Mouse (Mus musculus) myocyte (in vitro differentiated cells): ENCODE results near the gene 1110032A03Rik. TPM values are rescaled to one million over a fixed set of nuclear protein-coding genes. Genes with fewer than 3 reads are reported as not detected.

Source experiments
- H3K27me3 ChIP-seq: one replicate; pipeline ENCODE4 v1.6.1; 2011; ENCODE audit not compliant: control insufficient read depth, insufficient read depth, insufficient read length
- H3K36me3 ChIP-seq: one replicate; pipeline ENCODE4 v1.6.1; 2011; ENCODE audit not compliant: control insufficient read depth, insufficient read depth
- H3K4me2 ChIP-seq: one replicate; pipeline ENCODE4 v1.6.1; 2011; ENCODE audit warnings: low read depth, control low read depth
- H3K4me3 ChIP-seq: one replicate; pipeline ENCODE4 v1.5.1; 2011; ENCODE audit warnings: mild to moderate bottlenecking, control low read depth, moderate library complexity
- H3K79me2 ChIP-seq: one replicate; pipeline ENCODE4 v1.6.1; 2011; ENCODE audit not compliant: control insufficient read depth, insufficient read depth
- H3ac ChIP-seq: one replicate; pipeline ENCODE4 v1.6.1; 2011; ENCODE audit not compliant: control insufficient read depth, insufficient read length
- CEBPB ChIP-seq: IDR thresholded peaks from 2 replicates; pipeline ENCODE4 v1.6.1; 2011; ENCODE audit warnings: mild to moderate bottlenecking, moderate library complexity; ENCODE audit not compliant: poor library complexity, insufficient read depth, severe bottlenecking
- E2F4 ChIP-seq: IDR thresholded peaks from one replicate; pipeline ENCODE4 v1.6.1; 2011; ENCODE audit warnings: mild to moderate bottlenecking, control low read depth, moderate library complexity; ENCODE audit not compliant: insufficient read depth
- MAX ChIP-seq: IDR thresholded peaks from one replicate; pipeline ENCODE4 v1.6.1; 2011; ENCODE audit warnings: low read depth, mild to moderate bottlenecking, control low read depth
- MYOD1 ChIP-seq, 3 experiments: IDR thresholded peaks; one replicate each; pipeline ENCODE4 v1.6.1; 2011; ENCODE audit warnings: control low read depth in 2 of 3, low read depth in 2 of 3, mild to moderate bottlenecking in 2 of 3, moderate library complexity in 1 of 3; ENCODE audit not compliant: insufficient read length in 2 of 3, control insufficient read depth in 1 of 3
- MYOG ChIP-seq, 3 experiments: IDR thresholded peaks; one replicate each; pipeline ENCODE4 v1.6.1; 2011; ENCODE audit warnings: control low read depth in 2 of 3, low read depth in 2 of 3, mild to moderate bottlenecking in 2 of 3; ENCODE audit not compliant: insufficient read length in 2 of 3, control insufficient read depth in 1 of 3, insufficient read depth in 1 of 3
- POLR2A ChIP-seq: IDR thresholded peaks from one replicate; pipeline ENCODE4 v1.6.1; 2011; ENCODE audit warnings: low read depth, mild to moderate bottlenecking, control low read depth, moderate library complexity; ENCODE audit not compliant: insufficient read length
- POLR2AphosphoS2 ChIP-seq: IDR thresholded peaks from one replicate; pipeline ENCODE4 v1.6.1; 2011; ENCODE audit warnings: low read depth, control low read depth; ENCODE audit not compliant: insufficient read length
- REST ChIP-seq: IDR thresholded peaks from one replicate; pipeline ENCODE4 v1.6.1; 2011; ENCODE audit warnings: mild to moderate bottlenecking, control low read depth, moderate library complexity; ENCODE audit not compliant: insufficient read depth, insufficient read length
- SRF ChIP-seq: IDR thresholded peaks from one replicate; pipeline ENCODE4 v1.6.1; 2011; ENCODE audit warnings: low read depth; ENCODE audit not compliant: control insufficient read depth, insufficient read length
- TCF12 ChIP-seq: IDR thresholded peaks from one replicate; pipeline ENCODE4 v1.6.1; 2011; ENCODE audit warnings: mild to moderate bottlenecking, control low read depth; ENCODE audit not compliant: poor library complexity, insufficient read depth, severe bottlenecking
- TCF3 ChIP-seq: IDR thresholded peaks from one replicate; pipeline ENCODE4 v1.6.1; 2011; ENCODE audit warnings: low read depth, control low read depth; ENCODE audit not compliant: insufficient read length
- USF1 ChIP-seq: IDR thresholded peaks from one replicate; pipeline ENCODE4 v1.6.1; 2011; ENCODE audit warnings: low read depth, mild to moderate bottlenecking, control low read depth, moderate library complexity
- polyA plus RNA-seq: library from polyadenylated mRNA; unstranded; fragments of >200 nt; fragmentation: generic; extraction: Trizol; gene quantifications from one replicate; pipeline ENCODE4 v1.2.1, GENCODE M21; 2012; ENCODE audit warnings: missing spikeins

The 1110032A03Rik gene
- polyA plus RNA-seq, 1 experiment = 12.8 TPM

DNA sequence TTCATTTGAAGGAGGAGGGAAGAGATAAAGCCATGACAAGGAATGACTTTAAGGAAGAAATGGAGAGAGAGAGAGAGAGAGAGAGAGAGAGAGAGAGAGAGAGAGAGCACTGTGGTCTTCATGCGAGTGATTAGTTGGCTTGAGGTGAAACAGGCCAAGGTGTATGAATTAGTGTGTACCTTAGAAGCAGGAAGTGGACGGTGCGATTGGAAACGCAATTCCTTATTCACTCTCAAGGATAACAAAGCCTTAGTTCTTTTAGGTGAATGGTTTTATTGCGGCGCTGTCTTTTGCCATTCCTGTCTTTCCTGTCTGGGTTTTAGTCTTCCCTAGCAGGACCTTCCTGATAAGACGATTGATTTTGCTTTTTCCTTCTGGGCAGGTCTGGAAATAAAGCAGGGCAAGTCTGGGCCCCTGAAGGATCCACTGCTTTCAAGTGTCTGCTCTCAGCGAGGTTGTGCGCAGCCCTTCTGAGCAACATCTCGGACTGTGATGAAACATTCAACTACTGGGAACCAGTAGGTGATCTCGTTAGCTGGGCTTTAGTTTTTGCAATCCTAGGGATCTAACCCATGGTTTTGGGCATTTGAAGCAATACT lies 941 bp upstream of the 1110032A03Rik start:
- Histone ChIP-seq H3ac (peak overlapping the region; percentile 71), H3K4me3 (peak overlapping the region; percentile 39), H3K36me3 (no peaks in the 10 kb centered on the region)

DNA sequence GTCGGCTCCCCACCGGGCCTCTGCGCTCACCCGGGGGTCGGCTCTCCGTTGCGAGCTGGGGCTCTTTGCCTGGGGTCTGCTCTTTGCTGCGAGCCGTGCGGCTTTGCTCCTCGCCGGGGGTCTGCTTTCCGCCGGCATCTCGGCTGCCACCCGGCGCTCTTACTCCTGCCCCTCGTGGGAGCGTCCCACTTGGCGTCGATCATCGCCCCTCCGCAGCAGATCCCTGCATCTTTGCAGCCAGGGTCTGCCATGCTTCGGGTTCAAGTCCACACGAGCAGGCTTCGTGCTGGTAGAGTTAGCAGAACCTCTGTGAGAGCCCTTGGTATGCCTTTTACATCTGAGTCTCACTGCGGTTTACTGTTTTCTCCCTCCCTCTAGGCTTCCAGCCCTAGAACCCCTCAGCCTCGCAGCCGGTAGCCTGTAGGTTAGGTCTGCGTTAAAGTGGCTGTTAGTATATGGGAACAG lies 374 bp upstream of the 1110032A03Rik start:
- no peak for TF ChIP-seq POLR2AphosphoS2
- no peak for TF ChIP-seq E2F4
- TF ChIP-seq MYOG (IDR thresholded peaks at IDR 0.05; ENCODE audit: control insufficient read depth in 1 of 3, insufficient read depth in 1 of 3, insufficient read length in 2 of 3, low read depth in 2 of 3) = no peak
- TF ChIP-seq POLR2A = no peak
- TF ChIP-seq MYOD1 (IDR thresholded peaks at IDR 0.05; ENCODE audit: control insufficient read depth in 1 of 3, insufficient read length in 2 of 3, low read depth in 2 of 3) = no peak
- TF ChIP-seq TCF12 = no peak
- no peak for TF ChIP-seq TCF3
- no peak for TF ChIP-seq USF1
- no peak for TF ChIP-seq SRF
- no peak for TF ChIP-seq CEBPB
- TF ChIP-seq MAX = no peak
- Histone ChIP-seq H3ac (peak overlapping the region; percentile 71), H3K4me2 (peak overlapping the region; percentile 81), H3K27me3 (no peaks in the 10 kb centered on the region), H3K36me3 (no peaks in the 10 kb centered on the region), H3K79me2 (peaks cover 4% of the 10 kb centered on the region), H3K4me3 (peak overlapping the region; percentile 39)

More for the DNA sequence above, 941 bp upstream of the 1110032A03Rik start:
- no peak for TF ChIP-seq CEBPB
- no peak for TF ChIP-seq TCF12
- no peak for TF ChIP-seq REST
- no peak for TF ChIP-seq SRF
- TF ChIP-seq POLR2AphosphoS2 = no peak
- TF ChIP-seq TCF3 = no peak
- TF ChIP-seq MAX = no peak
- TF ChIP-seq USF1 = no peak
- no peak for TF ChIP-seq MYOG (IDR thresholded peaks at IDR 0.05; ENCODE audit: control insufficient read depth in 1 of 3, insufficient read depth in 1 of 3, insufficient read length in 2 of 3, low read depth in 2 of 3)
- no peak for TF ChIP-seq POLR2A
- TF ChIP-seq MYOD1 (IDR thresholded peaks at IDR 0.05; ENCODE audit: control insufficient read depth in 1 of 3, insufficient read length in 2 of 3, low read depth in 2 of 3) = no peak
- no peak for TF ChIP-seq E2F4
- H3K79me2 ChIP-seq = peaks cover 4% of the 10 kb centered on the region
- H3K27me3 ChIP-seq = no peaks in the 10 kb centered on the region
- peak overlapping the region; percentile 81 for H3K4me2 ChIP-seq

GRCm38 (mm10) chr9:50774026-50774462 lies 1.3 kb downstream of the 1110032A03Rik start:
- Histone ChIP-seq H3K27me3 (no peaks in the 10 kb centered on the region), H3K36me3 (no peaks in the 10 kb centered on the region), H3K79me2 (peaks cover 4% of the 10 kb centered on the region), H3K4me2 (peak overlapping the region; percentile 97), H3K4me3 (peak overlapping the region; percentile 39), H3ac (no peak overlapping the region)
- TF ChIP-seq MAX (no peak), TCF12 (no peak), TCF3 (no peak), E2F4 (no peak), USF1 (no peak), MYOD1 (IDR thresholded peaks at IDR 0.05; ENCODE audit: control insufficient read depth in 1 of 3, insufficient read length in 2 of 3, low read depth in 2 of 3) (no peak), SRF (no peak), MYOG (IDR thresholded peaks at IDR 0.05; ENCODE audit: control insufficient read depth in 1 of 3, insufficient read depth in 1 of 3, insufficient read length in 2 of 3, low read depth in 2 of 3) (no peak), REST (no peak), CEBPB (no peak), POLR2AphosphoS2 (no peak), POLR2A (no peak)

- H3K36me3 ChIP-seq = no peaks in the 10 kb centered on the region
- no peak for TF ChIP-seq TCF12
- TF ChIP-seq TCF3 = no peak
- H3K27me3 ChIP-seq = no peaks in the 10 kb centered on the region
- H3K4me3 ChIP-seq = no peak overlapping the region
- no peak overlapping the region for H3ac ChIP-seq
- no peak overlapping the region for H3K4me2 ChIP-seq
- H3K79me2 ChIP-seq = peaks cover 3% of the 10 kb centered on the region
These were observed 5.3 kb downstream of the 1110032A03Rik start for GRCm38 (mm10) chr9:50770011-50770410.
